Mouse (Mus musculus) T-helper 17 cell (primary cell): Measurements from ENCODE around the gene Esr1.
"Not testable (repeated sequence)": the region's sequence is repeated elsewhere in the genome, so short reads cannot be mapped to it uniquely, and the experiment has no call there.

Experiments
- in situ Hi-C, 2 experiments: fragments of 300-600 bp; cut with MboI, MseI; formaldehyde crosslinking; loops; 1 replicate in 1 of 2; 2 replicates in 1 of 2; pipeline ENCODE4 v1.15.1; 2025; ENCODE audit warnings: high pct_unique_total_duplicates in 2 of 2

The Esr1 gene

DNA sequence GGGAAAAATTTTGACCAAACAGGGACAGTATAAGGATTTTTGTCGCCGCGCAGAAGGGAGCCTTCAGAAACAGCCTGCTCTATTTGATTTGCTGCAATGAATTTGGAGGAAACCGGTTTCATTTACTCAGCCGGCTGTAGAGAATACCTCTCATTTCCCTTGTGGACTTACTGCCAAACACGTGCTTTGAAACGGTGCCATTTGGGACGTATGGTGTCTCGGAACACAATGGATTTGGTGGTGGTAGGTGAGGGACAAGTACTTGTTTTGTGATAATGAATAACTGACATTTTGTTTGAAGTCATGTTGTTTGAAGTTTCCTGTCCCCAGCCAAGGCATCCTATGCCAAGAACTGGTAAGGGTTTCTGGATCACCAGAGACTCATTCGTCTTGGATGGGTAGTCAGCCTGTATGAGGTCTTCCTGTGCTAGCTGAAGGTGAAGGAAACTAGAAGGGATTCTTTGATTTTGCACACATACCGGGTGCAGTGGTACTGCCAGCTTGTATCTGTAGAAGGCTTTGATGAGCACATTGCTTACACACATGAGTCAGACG is 72.4 kb downstream of the Esr1 start:
- in situ Hi-C loops, result no loop called here

GRCm38 (mm10) chr10:4694336-4694865 is 83.0 kb downstream of the Esr1 start:
- in situ Hi-C loops, result loop anchor here in 1 of 2 experiments (10.0 kb wide), 1 partner anchor 920 kb away; no protein-coding TSS in a partner anchor

DNA sequence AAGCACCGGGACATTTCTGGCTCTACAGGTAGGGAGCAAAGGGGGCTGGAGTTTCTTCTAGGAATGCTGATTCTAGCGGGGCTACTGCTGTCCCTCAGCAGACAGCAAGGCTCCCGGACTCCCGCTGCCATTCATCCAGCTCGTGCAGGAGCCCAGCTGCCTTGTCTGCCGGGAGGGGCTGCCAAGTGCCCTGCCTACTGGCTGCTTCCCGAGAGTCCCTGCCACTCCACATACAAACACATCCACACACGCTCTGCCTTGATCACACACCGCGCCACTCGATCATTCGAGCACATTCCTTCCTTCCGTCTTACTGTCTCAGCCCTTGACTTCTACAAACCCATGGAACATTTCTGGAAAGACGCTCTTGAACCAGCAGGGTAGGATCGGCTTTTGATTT is 98.5 kb downstream of the Esr1 start:
- in situ Hi-C loops, result no loop called here

GRCm38 (mm10) chr10:4711434-4711833 is 100.0 kb downstream of the Esr1 start:
- in situ Hi-C loops, result no loop called here

- in situ Hi-C loops, result no loop called here
These were observed 100.9 kb downstream of the Esr1 start for GRCm38 (mm10) chr10:4712061-4712908.

- in situ Hi-C loops, result no loop called here
These were observed 102.0 kb downstream of the Esr1 start for GRCm38 (mm10) chr10:4713398-4713797.

- in situ Hi-C loops, result no loop called here
These were observed 113.5 kb downstream of the Esr1 start for GRCm38 (mm10) chr10:4724851-4725250.

DNA sequence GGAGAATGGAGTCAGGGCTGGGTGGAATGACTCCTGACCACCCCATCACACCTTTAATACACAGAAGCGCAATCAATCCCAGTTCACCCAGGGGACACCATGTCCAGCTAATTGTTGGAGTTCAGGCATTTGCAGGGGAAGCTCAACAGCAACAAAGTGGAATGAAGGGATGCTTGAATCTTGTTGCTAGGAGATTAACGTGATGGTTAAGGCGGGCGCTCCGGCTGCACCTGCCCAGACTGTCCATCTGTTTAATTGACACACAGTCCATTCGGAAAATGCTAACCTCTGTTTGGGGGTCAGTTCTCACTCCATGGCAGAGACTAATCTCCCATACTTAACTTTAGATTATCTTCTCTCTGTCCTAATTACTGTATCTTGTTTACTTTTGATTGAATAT is 114.7 kb downstream of the Esr1 start:
- in situ Hi-C loops, result no loop called here

DNA sequence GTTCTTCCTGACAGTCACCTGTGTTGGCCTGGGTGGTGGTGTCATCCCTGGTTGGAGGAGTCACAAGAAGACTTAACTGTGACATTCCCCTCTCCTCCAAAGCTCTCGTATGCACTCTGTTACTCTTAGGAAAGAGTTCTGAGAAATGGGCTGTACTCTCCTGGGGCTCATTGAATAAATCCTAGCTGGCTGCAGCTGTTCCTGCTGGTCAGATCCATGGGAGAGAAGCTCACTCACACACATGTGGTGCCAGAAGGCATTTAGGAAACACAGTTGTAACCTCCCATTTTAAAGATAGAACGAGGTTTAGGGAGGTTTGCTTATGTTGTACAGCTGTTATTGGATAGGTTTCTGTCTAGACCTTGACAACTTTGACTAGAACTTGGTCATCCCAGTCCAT is 120.9 kb downstream of the Esr1 start:
- in situ Hi-C loops, result no loop called here

DNA sequence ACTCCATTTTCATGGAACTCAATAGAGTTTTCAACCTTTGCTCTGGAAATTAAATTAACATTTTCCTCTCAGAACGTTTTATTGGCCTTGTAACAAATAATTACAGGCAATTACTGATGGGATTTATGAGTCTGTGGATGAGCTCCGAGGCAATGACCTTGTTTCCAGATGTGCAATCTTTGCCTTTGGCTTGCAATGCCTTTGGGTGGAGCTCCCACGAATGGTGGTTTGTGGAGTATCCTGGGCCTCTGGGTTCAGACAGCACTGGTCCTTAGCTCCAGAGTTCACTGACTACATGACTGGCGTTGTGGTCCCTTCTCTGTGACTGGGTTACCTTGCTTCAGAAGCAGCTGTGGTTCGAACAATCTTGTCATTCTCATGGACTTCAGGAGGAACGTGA is 122.6 kb downstream of the Esr1 start:
- in situ Hi-C loops, result no loop called here

GRCm38 (mm10) chr10:4734942-4735341 is 123.5 kb downstream of the Esr1 start:
- in situ Hi-C loops, result no loop called here

DNA sequence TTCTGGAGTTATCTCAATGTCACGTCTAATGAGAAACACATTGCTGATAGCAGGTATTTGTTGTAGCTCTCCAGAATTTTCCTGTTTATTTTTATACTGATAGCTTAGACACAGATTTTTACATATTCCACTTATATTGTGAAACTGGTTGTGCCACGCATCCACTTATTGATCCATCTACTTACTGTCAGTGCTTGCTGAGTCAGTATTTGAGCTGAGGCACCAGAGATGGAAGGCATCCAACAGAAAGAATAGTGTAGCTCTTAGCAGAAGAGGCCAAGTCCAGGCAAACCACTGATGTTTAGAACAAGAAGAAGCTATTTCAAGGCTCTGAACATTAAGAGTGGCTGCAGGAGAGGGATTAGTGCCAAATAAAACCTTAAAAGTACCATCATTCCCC is 126.9 kb downstream of the Esr1 start:
- in situ Hi-C loops, result no loop called here

DNA sequence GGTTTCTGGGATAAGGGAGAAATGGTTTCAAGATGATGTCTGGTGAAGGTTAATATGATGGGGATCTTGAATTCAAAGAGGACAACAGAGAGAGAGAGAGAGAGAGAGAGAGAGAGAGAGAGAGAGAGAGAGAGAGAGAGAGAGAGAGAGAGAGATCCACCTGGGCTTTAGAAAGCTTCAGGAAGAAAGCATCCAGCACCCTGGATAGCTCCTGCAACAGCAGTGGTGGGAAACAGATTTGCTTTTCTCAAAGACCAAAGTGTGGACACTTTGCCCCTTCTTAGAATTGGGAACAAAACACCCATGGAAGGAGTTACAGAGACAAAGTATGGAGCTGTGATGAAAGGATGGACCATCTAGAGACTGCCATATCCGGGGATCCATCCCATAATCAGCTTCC is 139.7 kb downstream of the Esr1 start:
- in situ Hi-C loops, result not testable (repeated sequence)

DNA sequence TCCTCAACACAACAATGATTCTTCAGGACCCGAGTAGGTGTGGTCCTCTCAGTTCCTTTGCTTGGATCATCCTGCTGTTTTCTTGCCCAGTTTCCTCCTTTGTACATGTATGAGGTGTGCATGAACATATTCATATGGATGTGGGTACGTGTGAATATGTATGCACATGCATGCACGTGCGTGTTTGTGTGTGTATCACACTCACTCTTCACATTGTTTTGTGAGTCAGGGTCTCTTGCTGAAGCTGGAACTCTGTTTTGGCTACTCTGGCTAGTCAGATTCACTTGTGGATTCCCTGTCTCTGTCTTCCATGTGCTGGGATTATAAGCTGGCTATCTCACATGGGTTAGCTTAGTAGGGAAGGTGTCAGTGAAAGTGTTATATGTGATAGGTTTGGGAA is 141.6 kb downstream of the Esr1 start:
- in situ Hi-C loops, result no loop called here

- in situ Hi-C loops, result no loop called here
These were observed 164.1 kb downstream of the Esr1 start for GRCm38 (mm10) chr10:4775541-4775940.

DNA sequence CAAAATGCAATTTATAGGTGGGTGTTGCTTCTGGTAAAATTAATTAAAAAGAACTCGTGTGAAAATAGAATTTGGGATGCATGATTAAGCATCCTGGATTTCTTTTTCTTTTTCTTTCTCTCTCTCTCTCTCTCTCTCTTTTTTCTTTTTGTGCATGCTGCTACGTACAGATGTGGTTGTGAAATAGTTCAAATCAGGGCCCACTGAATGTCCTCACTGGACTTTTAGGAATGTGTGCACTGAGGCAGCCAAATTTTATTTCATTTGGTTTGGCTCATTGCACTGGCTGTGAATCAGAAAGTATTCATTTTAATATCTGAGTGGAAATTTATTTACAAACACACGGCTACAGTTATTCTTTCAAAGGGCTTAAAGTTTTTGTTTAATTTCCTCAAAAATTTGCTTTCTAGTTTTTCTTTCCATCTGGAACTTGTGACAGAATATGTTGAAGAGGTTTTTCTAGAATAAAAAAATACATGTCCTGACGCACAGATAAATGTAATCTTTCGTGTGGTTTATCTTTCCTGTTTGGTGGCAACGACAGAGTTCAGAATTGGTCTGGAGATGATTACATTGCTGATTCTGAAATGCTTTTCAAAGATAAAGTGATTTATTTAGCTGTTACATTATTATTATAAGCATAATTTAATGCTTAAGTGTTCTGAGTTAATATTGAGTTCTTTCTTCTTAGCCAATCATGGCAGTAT is 164.8 kb downstream of the Esr1 start:
- in situ Hi-C loops, result no loop called here

DNA sequence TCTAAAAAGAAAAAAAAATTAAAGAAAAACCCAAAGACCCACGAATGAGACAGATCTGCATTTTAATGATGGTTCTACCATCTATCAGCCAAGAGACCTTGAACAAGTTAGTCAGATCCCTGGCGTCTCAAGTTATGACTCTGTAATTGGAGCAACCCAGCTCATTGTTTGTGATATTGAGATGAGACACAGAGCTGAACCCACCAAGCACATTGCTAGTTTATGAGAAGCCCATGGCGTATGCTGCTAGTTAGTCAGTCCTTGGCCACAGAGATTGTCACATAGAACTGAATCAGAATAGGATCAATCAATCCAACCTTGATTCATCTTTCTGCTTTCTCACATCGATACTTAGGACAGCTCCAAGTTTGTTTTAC is 165.3 kb downstream of the Esr1 start:
- in situ Hi-C loops, result no loop called here

DNA sequence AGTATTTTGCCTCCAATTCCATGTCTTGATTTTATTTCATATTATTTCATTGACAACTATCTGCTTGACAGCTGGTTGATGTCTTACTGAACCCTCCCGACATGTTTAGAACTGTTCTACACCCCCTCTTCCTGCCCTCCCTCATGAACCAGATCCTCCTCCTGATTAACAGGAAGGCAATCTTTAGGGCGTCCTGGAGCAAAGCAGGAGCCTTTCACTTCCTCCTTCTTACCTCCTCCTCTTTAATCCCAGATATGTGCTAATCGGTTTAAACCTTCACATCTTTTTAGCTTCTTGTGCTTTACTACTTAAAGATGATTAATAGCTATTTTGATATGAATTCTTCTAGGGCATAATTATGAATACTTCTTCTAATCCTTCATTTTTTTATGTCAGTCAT is 166.6 kb downstream of the Esr1 start:
- in situ Hi-C loops, result no loop called here

- in situ Hi-C loops, result no loop called here
These were observed 169.5 kb downstream of the Esr1 start for GRCm38 (mm10) chr10:4780926-4781325.

- in situ Hi-C loops, result no loop called here
These were observed 175.7 kb downstream of the Esr1 start for GRCm38 (mm10) chr10:4787003-4787628.

DNA sequence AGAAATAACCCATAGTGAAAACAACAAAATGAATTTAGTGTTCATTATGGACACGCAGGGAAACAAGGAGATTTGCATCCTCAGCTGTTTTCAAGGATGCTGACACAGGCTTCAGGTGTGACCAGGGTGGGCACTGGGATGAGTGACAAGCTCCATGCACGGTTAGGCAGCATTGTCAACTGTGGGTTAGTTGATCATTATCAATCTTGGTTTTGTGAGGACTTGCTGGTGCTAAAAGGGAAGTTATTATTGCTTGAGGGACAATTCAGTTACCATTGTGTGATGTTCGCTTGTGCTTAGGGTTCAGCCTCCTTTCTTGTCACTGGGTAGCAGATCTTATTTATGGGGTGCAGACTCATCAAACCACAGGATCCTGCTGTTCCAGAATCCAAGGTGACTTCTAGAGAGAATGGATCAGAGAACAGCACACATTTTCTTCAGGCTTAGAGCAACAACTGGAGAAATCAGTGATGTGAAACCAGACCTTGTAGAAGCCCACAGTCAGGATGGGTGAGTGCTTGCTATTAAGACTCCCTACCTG is 186.9 kb downstream of the Esr1 start:
- in situ Hi-C loops, result no loop called here

- in situ Hi-C loops, result no loop called here
These were observed 213.0 kb downstream of the Esr1 start for GRCm38 (mm10) chr10:4824366-4824765.
